Comparison of ENCODE assay signal across 8 mouse cellular contexts in the genomic region with DNA sequence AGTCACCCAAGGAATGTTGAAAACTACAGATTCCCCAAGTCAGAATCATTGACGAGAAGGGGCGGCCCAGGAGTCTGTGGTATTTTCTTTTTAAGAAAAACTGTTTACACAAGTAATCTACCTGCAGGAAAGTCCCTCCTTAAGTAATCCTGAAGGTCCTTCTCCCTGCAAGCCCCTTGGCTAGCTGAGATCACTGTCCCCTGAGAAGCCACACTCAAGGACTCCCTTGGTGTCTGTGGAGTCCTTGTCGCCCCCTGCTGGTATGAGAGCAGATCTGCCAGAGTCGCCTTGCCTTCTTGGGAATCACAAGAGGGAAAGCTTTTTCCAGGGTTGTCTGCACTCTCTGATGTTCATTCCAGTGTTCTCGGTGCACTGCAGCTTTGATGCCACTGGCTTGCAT. TPM values are rescaled to one million over a fixed set of nuclear protein-coding genes. Genes with fewer than 3 reads are reported as not detected.
DNase-seq lines count a peak whose midpoint lies in the region; ATAC-seq and TF ChIP-seq lines count a peak whose summit lies in the region.

No protein-coding gene starts in this region.

- H3K4me3 ChIP-seq in MEL (ENCODE audit: control insufficient read depth in 1 of 2, insufficient read depth in 1 of 2, low read depth in 2 of 2, low read length in 2 of 2), result no peak overlapping the region
- no peak overlapping the region for H3K4me3 ChIP-seq in lung, postnatal 0 days (ENCODE audit: low read depth, low read length)

- H3K9me3 ChIP-seq in MEL (replicated peaks; ENCODE audit: insufficient read depth, low read length), result no peaks in the 10 kb centered on the region
- no peaks in the 10 kb centered on the region for H3K9me3 ChIP-seq in lung, postnatal 0 days (ENCODE audit: low read length)

- TF ChIP-seq POLR2A in MEL (IDR thresholded peaks at IDR 0.05; ENCODE audit: control insufficient read depth in 1 of 2, insufficient read depth in 1 of 2, low read depth in 1 of 2, low read length in 2 of 2, poor library complexity in 1 of 2), result no peak

- no peak; the same call in 1 of the 2 replicates for TF ChIP-seq RAD21 in MEL (IDR thresholded peaks at IDR 0.05; ENCODE audit: low read depth, low read length)

- no peaks in the 10 kb centered on the region for H3K4me1 ChIP-seq in MEL (ENCODE audit: control insufficient read depth in 1 of 2, insufficient read depth in 2 of 2, low read length in 2 of 2)
- no peaks in the 10 kb centered on the region for H3K4me1 ChIP-seq in lung, postnatal 0 days (ENCODE audit: insufficient read depth, low read depth, low read length)

- peak; percentile 51 for ATAC-seq in lung, postnatal 0 days
- no peak for ATAC-seq in activated CD4-positive, CD25-positive, alpha-beta regulatory T cell, adult 4 months

- 28% methylated on average over 5 of the region's 5 CpGs for WGBS in lung, postnatal 0 days

- no peak overlapping the region for H3K4me2 ChIP-seq in lung, postnatal 0 days (replicated peaks; ENCODE audit: low read depth, low read length)

- no peaks in the 10 kb centered on the region for H3K79me2 ChIP-seq in MEL (ENCODE audit: control insufficient read depth, insufficient read depth, low read length, poor library complexity)

- H3K27me3 ChIP-seq in MEL (ENCODE audit: control insufficient read depth in 1 of 2, insufficient read depth in 2 of 2, low read length in 2 of 2), result no peaks in the 10 kb centered on the region
- no peaks in the 10 kb centered on the region for H3K27me3 ChIP-seq in lung, postnatal 0 days (replicated peaks; ENCODE audit: insufficient read depth, low read length)

- DNase-seq in A20 (ENCODE audit: low read depth, low spot score), result peak; percentile 72
- peak; percentile 14 for DNase-seq in MEL (ENCODE audit: low read depth, low spot score)
- peak; percentile 72 to 76 for DNase-seq in cerebellum, postnatal 14 days
- DNase-seq in heart, adult 9 months (ENCODE audit: low spot score in 2 of 2), result peak; percentile 43 to 66
- peak; percentile 13 to 66 for DNase-seq in layer of hippocampus, adult 18-20 months (ENCODE audit: low spot score in 2 of 2)
- DNase-seq in lung, postnatal 0 days (ENCODE audit: low spot score), result peak; percentile 83
- DNase-seq in right cerebral cortex, adult 2 months (ENCODE audit: low spot score in 2 of 2), result peak; percentile 44 to 76

- H3K9ac ChIP-seq in MEL (ENCODE audit: control insufficient read depth, low read depth, low read length, poor library complexity, severe bottlenecking), result no peak overlapping the region
- no peak overlapping the region for H3K9ac ChIP-seq in lung, postnatal 0 days (replicated peaks; ENCODE audit: low read depth)

- TF ChIP-seq EP300 in MEL (IDR thresholded peaks at IDR 0.05; ENCODE audit: low read depth in 1 of 2, low read length in 2 of 2), result no peak
- no peak for TF ChIP-seq EP300 in lung, postnatal 0 days (IDR thresholded peaks at IDR 0.05)

- no peaks in the 10 kb centered on the region for H3K36me3 ChIP-seq in MEL (ENCODE audit: control insufficient read depth in 1 of 2, insufficient read depth in 2 of 2, low read length in 2 of 2)
- no peaks in the 10 kb centered on the region for H3K36me3 ChIP-seq in lung, postnatal 0 days (ENCODE audit: insufficient read depth, low read length)

- H3K27ac ChIP-seq in MEL (ENCODE audit: control insufficient read depth, low read depth, low read length), result no peak overlapping the region
- no peak overlapping the region for H3K27ac ChIP-seq in lung, postnatal 0 days (ENCODE audit: low read length)

- peak in 2 of 3 experiments; percentile 30 to 50; a peak in 5 of 6 replicates for TF ChIP-seq CTCF in MEL (IDR thresholded peaks at IDR 0.05 in 2 of 3, conservative IDR thresholded peaks at IDR 0.05 in 1 of 3; ENCODE audit: control insufficient read depth in 1 of 3, insufficient read depth in 1 of 3, low read depth in 2 of 3, low read length in 3 of 3, poor library complexity in 1 of 3, severe bottlenecking in 1 of 3)
- TF ChIP-seq CTCF in lung, postnatal 0 days (IDR thresholded peaks at IDR 0.05), result peak; percentile 95

TF ChIP-seq in MEL, 35 proteins besides CTCF, POLR2A, EP300 and RAD21:
- TF ChIP-seq CHD1 (IDR thresholded peaks at IDR 0.05; ENCODE audit: low read depth, low read length) (no peak), ZNF384 (IDR thresholded peaks at IDR 0.05; ENCODE audit: low read depth, low read length) (no peak), HCFC1 (IDR thresholded peaks at IDR 0.05; ENCODE audit: low read depth, low read length) (no peak), MXI1 (IDR thresholded peaks at IDR 0.05; ENCODE audit: low read depth, low read length) (no peak), ETS1 (IDR thresholded peaks at IDR 0.05; ENCODE audit: low read depth, low read length) (no peak), ZC3H11A (IDR thresholded peaks at IDR 0.05; ENCODE audit: low read depth, low read length) (no peak), USF2 (IDR thresholded peaks at IDR 0.05; ENCODE audit: borderline replicate concordance in 1 of 2, insufficient read depth in 1 of 2, low read depth in 1 of 2, low read length in 2 of 2) (no peak), E2F4 (IDR thresholded peaks at IDR 0.05; ENCODE audit: borderline replicate concordance, low read depth, low read length) (no peak), MAX (IDR thresholded peaks at IDR 0.05; ENCODE audit: low read length) (no peak), TAL1 (IDR thresholded peaks at IDR 0.05; ENCODE audit: low read length) (no peak), GABPA (IDR thresholded peaks at IDR 0.05; ENCODE audit: low read depth, low read length) (no peak), TBP (IDR thresholded peaks at IDR 0.05; ENCODE audit: low read depth, low read length) (no peak), ELF1 (IDR thresholded peaks at IDR 0.05; ENCODE audit: low read depth, low read length) (no peak), GATA1 (IDR thresholded peaks at IDR 0.05; ENCODE audit: low read depth, low read length) (no peak), MYC (IDR thresholded peaks at IDR 0.05; ENCODE audit: low read depth, low read length) (no peak), JUND (IDR thresholded peaks at IDR 0.05; ENCODE audit: low read depth, low read length) (no peak), ZMIZ1 (IDR thresholded peaks at IDR 0.05; ENCODE audit: low read depth, low read length) (no peak)

RNA-seq across cellular contexts. Expression of a gene that starts 45.7 kb away (rescaled TPM):
- total RNA-seq in MEL (2012; rRNA removed), result 311 and 333 TPM in 2 replicates
- polyA plus RNA-seq in MEL (2012; ENCODE audit: insufficient read depth in 1 of 2, insufficient read length in 2 of 2, low read depth in 1 of 2, low replicate concordance in 2 of 2, missing spikeins in 1 of 2), result 100 to 1,000 TPM; 223 to 562 TPM
- total RNA-seq in layer of hippocampus, adult 18-20 months (2021), result under 1 TPM in 1 of 2 experiments, not detected in 1; 0.25 TPM
- 46.4 and 46.5 TPM in 2 replicates for polyA plus RNA-seq in lung, postnatal 0 days (2015; fragmentation: Nextera tagmentation; extraction: Ambion mirVana)
- 10 to 100 TPM; 38.3 to 42.9 TPM for polyA plus RNA-seq in activated CD4-positive, CD25-positive, alpha-beta regulatory T cell, adult 4 months (2017; shearing (Covaris generic))

Comparison
In these comparisons a context has a peak if more than half of its experiments do, and no peak if none do; other contexts are left out.
1. DNase-seq: peak in every context shown above with its lines; median percentile 83 in lung, postnatal 0 days; 74 in cerebellum, postnatal 14 days; 72 in A20; 60 in right cerebral cortex, adult 2 months; 54 in heart, adult 9 months; 40 in layer of hippocampus, adult 18-20 months; 14 in MEL.